In the genomic region with DNA sequence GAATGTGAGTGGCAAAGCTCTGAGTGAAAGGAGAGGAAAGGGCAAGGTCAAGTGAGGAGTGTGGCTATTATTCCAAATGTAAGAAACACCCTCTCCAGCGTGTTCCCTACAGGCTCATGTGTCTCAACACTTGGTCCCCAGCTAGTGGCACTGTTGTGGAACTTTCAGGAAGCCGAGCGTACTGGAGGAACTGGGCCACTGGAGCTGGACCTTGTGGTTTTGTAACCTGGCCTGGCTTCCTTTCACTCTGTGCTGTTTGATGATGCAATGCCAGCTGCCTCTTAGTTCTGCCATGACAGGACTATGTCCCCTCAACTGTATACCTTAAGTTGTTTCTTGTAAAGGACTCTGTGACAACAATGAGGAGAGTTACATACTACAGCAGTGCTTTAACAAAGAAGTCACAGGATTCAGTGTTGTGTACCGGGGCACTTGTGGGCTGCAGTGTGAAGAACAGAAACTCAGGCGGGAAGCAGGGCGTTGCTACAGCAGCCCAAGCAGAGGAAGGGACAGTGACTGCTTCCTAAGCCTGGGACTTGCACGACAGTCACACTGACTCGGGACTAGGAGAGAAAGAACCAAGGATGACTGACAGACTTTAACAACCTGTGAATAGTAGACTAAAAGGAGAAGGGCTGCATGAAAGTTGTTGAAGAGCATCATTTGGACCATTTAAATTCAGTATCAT, we compare ENCODE assay signal across 12 mouse cellular contexts.
DNase-seq lines count a peak whose midpoint lies in the region; ATAC-seq and TF ChIP-seq lines count a peak whose summit lies in the region.
"Had no signal": no experiment of that assay in that cellular context is flagged by ENCODE, and none has a peak within 500 bp of the region (broad histone marks: within the 10 kb centered on the region; RNA-seq: fewer than 3 reads in every experiment).

No protein-coding gene starts in this region.

- DNase-seq in hindbrain, embryonic 10.5 days (ENCODE audit: low spot score): no peak
- DNase-seq in hindbrain, postnatal 0 days (ENCODE audit: low spot score): no peak
- DNase-seq in adipocyte (ENCODE audit: low spot score): peak; percentile 69
- no peak for DNase-seq in B cell, adult 2 months
- DNase-seq in ovary, postnatal 14 days (ENCODE audit: low spot score): no peak
- DNase-seq: kidney, postnatal 25 days; right cerebral cortex, postnatal 4 days had no signal

- H3K4me3 ChIP-seq in hindbrain, embryonic 10.5 days: no peak overlapping the region
- no peak overlapping the region for H3K4me3 ChIP-seq in hindbrain, postnatal 0 days (ENCODE audit: low read length)
- H3K4me3 ChIP-seq in megakaryocyte, embryonic 14.5 days (replicated peaks): peak overlapping the region; percentile 50
- H3K4me3 ChIP-seq: midbrain, embryonic 10.5 days; neural tube, embryonic 13.5 days had no signal

- H3K4me2 ChIP-seq in hindbrain, postnatal 0 days (ENCODE audit: low read depth, low read length): no peak overlapping the region
- H3K4me2 ChIP-seq: neural tube, embryonic 13.5 days had no signal

- 80% methylated on average over 8 of the region's 8 CpGs for WGBS in hindbrain, embryonic 10.5 days
- 74% methylated on average over 8 of the region's 8 CpGs for WGBS in hindbrain, postnatal 0 days

- no peak for ATAC-seq in hindbrain, postnatal 0 days
- peak; percentile 94 for ATAC-seq in granulocyte monocyte progenitor cell, adult 5-6 weeks (replicated peaks; ENCODE audit: poor library complexity, severe bottlenecking)
- no peak for ATAC-seq in erythroblast, adult 5-6 weeks (replicated peaks; ENCODE audit: low FRiP score, poor library complexity, severe bottlenecking)

- no peak for TF ChIP-seq CTCF in hindbrain, postnatal 0 days (IDR thresholded peaks at IDR 0.05; ENCODE audit: low read depth)

- no peaks in the 10 kb centered on the region for H3K27me3 ChIP-seq in hindbrain, embryonic 10.5 days (ENCODE audit: insufficient read depth, poor library complexity, severe bottlenecking)
- no peaks in the 10 kb centered on the region for H3K27me3 ChIP-seq in hindbrain, postnatal 0 days (ENCODE audit: insufficient read depth, low read length)
- H3K27me3 ChIP-seq in megakaryocyte, embryonic 14.5 days (replicated peaks): no peaks in the 10 kb centered on the region
- H3K27me3 ChIP-seq: neural tube, embryonic 13.5 days had no signal

- peaks cover 35% of the 10 kb centered on the region for H3K36me3 ChIP-seq in hindbrain, embryonic 10.5 days
- H3K36me3 ChIP-seq in hindbrain, postnatal 0 days (ENCODE audit: insufficient read depth, low read length): peaks cover 5% of the 10 kb centered on the region; the same call in 1 of the 2 replicates
- peaks cover 37% of the 10 kb centered on the region for H3K36me3 ChIP-seq in megakaryocyte, embryonic 14.5 days (replicated peaks; ENCODE audit: low read length)

- H3K9me3 ChIP-seq in hindbrain, embryonic 10.5 days: no peaks in the 10 kb centered on the region
- H3K9me3 ChIP-seq in hindbrain, postnatal 0 days (ENCODE audit: low read length): no peaks in the 10 kb centered on the region
- H3K9me3 ChIP-seq in megakaryocyte, embryonic 14.5 days: no peaks in the 10 kb centered on the region
- H3K9me3 ChIP-seq: midbrain, embryonic 10.5 days; neural tube, embryonic 13.5 days had no signal

- H3K9ac ChIP-seq in hindbrain, postnatal 0 days (replicated peaks; ENCODE audit: low read length): no peak overlapping the region
- H3K9ac ChIP-seq: neural tube, embryonic 13.5 days had no signal

- H3K4me1 ChIP-seq in hindbrain, embryonic 10.5 days (replicated peaks): peaks cover 15% of the 10 kb centered on the region
- no peaks in the 10 kb centered on the region for H3K4me1 ChIP-seq in hindbrain, postnatal 0 days (ENCODE audit: insufficient read depth, low read length)
- peaks cover 37% of the 10 kb centered on the region for H3K4me1 ChIP-seq in megakaryocyte, embryonic 14.5 days
- H3K4me1 ChIP-seq: neural tube, embryonic 13.5 days had no signal

- 0 out of 2 replicates have a peak overlapping the region, but pooled peaks have one; percentile 40 for H3K27ac ChIP-seq in hindbrain, embryonic 10.5 days
- no peak overlapping the region for H3K27ac ChIP-seq in hindbrain, postnatal 0 days
- H3K27ac ChIP-seq: midbrain, embryonic 10.5 days; neural tube, embryonic 13.5 days had no signal
